Mouse (Mus musculus): ENCODE results near the gene Stk31. TPM values are rescaled to one million over a fixed set of nuclear protein-coding genes. Genes with fewer than 3 reads are reported as not detected.
"Not testable (repeated sequence)": the region's sequence is repeated elsewhere in the genome, so short reads cannot be mapped to it uniquely, and the experiment has no call there.

The Stk31 gene
- polyA plus RNA-seq, 1 experiment from 2014 or later, result 0.11 TPM

DNA sequence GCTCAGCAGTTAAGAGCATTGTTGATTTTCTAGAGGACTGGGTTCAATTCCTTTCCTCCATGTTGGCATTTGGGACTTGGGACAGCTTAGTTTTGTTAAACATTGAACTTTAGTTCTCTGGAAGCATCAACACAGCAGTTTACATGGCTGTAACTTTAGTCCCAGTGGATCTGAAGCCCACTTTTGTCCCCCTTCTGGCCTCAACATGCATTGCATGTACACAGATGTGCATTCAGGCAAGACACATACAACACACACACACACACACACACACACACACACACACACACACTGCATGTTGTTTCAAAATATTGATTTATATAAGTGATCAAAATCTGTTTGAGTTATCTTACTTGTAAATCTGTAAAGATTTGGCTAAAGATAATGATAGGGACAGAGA lies 2.1 kb downstream of the Stk31 start:
- ATAC-seq (ENCODE audit: insufficient number of reproducible peaks, low FRiP score), result no peak
- Histone ChIP-seq H3K4me1 (replicated peaks) (no peaks in the 10 kb centered on the region), H3K9me3 (replicated peaks) (0 out of 2 replicates have a peak, but pooled peaks cover 6% of the 10 kb centered on the region), H3K36me3 (no peaks in the 10 kb centered on the region), H3K27me3 (replicated peaks) (no peaks in the 10 kb centered on the region), H3K27ac (ENCODE audit: poor library complexity, severe bottlenecking) (no peak overlapping the region), H3K4me2 (no peak overlapping the region), H3K4me3 (no peak overlapping the region), H3K9ac (no peak overlapping the region)

DNA sequence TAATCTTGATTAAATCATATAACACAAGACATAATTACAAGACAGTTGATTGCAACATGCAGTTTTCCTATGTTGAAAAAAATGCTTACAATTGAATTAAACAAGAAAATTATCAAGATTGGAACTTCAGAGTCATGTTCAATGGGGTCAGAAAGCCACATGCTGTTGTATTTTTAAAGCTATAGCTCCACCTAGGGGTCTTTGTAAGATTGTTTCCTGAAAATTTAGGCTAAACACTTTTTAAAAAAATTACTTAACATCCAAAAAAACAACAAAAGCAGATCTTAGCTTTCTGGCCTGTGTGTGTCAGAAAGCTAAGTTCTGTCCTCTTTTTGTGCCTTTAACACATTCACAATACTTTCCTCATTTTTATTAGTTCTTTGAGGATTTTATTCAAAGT lies 3.0 kb downstream of the Stk31 start:
- no peaks in the 10 kb centered on the region for H3K4me1 ChIP-seq (replicated peaks)
- no peak overlapping the region for H3K4me2 ChIP-seq
- H3K9me3 ChIP-seq (replicated peaks), result 0 out of 2 replicates have a peak, but pooled peaks cover 6% of the 10 kb centered on the region
- H3K27ac ChIP-seq (ENCODE audit: poor library complexity, severe bottlenecking), result no peak overlapping the region
- H3K27me3 ChIP-seq (replicated peaks), result no peaks in the 10 kb centered on the region
- no peak overlapping the region for H3K9ac ChIP-seq
- ATAC-seq (ENCODE audit: insufficient number of reproducible peaks, low FRiP score), result no peak
- no peaks in the 10 kb centered on the region for H3K36me3 ChIP-seq
- no peak overlapping the region for H3K4me3 ChIP-seq

DNA sequence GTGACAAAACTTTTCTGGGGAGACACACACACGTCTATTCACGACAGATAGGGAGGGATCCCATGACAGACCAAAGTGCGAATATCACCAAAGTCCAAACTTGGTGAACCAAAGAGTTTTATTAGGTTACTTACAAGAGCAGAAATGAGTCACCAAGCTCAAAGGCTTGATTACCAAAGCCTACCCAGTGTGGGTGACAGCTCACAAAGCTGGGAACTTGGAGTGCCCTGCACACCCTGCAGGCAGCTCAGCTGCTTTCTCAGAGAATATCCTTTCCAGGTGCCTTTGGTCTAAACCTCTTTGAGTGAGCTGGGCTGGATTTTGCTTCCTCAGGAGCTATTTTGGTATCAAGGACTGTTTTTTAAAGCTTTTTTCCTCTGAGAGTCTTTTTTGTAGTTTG lies 15.4 kb downstream of the Stk31 start:
- H3K9ac ChIP-seq, result no peak overlapping the region
- no peaks in the 10 kb centered on the region for H3K4me1 ChIP-seq (replicated peaks)
- H3K27me3 ChIP-seq (replicated peaks), result no peaks in the 10 kb centered on the region
- H3K4me3 ChIP-seq, result no peak overlapping the region
- ATAC-seq (ENCODE audit: insufficient number of reproducible peaks, low FRiP score), result no peak
- no peak overlapping the region for H3K27ac ChIP-seq (ENCODE audit: poor library complexity, severe bottlenecking)
- no peaks in the 10 kb centered on the region for H3K36me3 ChIP-seq
- 86% methylated on average over 3 of the region's 3 CpGs for WGBS
- no peaks in the 10 kb centered on the region for H3K9me3 ChIP-seq (replicated peaks)
- H3K4me2 ChIP-seq, result no peak overlapping the region

GRCm38 (mm10) chr6:49412967-49413366 lies 17.6 kb downstream of the Stk31 start:
- H3K4me2 ChIP-seq; H3K36me3 ChIP-seq; H3K9me3 ChIP-seq (replicated peaks); H3K9ac ChIP-seq; H3K4me1 ChIP-seq (replicated peaks); H3K27ac ChIP-seq (ENCODE audit: poor library complexity, severe bottlenecking); H3K4me3 ChIP-seq; H3K27me3 ChIP-seq (replicated peaks); ATAC-seq (ENCODE audit: insufficient number of reproducible peaks, low FRiP score): not testable (repeated sequence)
- WGBS, result 62% methylated on average over 2 of the region's 2 CpGs

DNA sequence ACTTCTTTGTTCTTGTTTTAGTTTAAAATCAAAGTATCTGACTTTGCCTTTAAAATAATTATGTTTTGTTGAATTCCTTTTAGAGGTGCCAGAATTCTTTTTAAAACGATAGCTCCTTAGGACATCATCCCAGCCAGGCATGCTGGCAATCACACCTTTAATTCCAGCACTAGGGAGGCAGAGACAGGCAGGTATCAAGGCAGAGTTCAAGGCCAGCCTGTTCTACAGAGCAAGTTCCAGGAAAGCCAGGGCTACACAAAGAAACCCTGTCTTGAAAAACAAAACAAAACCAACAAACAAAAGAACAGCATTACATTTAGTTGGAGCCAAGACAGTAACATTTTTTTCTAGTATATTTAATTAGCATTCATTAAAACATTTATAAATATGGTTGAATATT lies 20.6 kb downstream of the Stk31 start:
- no peak overlapping the region for H3K4me3 ChIP-seq
- no peaks in the 10 kb centered on the region for H3K27me3 ChIP-seq (replicated peaks)
- no peaks in the 10 kb centered on the region for H3K36me3 ChIP-seq
- WGBS, result 65% methylated on average over 1 of the region's 1 CpGs
- no peak overlapping the region for H3K27ac ChIP-seq (ENCODE audit: poor library complexity, severe bottlenecking)
- H3K9me3 ChIP-seq (replicated peaks), result no peaks in the 10 kb centered on the region
- H3K4me2 ChIP-seq, result no peak overlapping the region
- ATAC-seq (ENCODE audit: insufficient number of reproducible peaks, low FRiP score), result no peak
- H3K9ac ChIP-seq, result no peak overlapping the region
- H3K4me1 ChIP-seq (replicated peaks), result no peaks in the 10 kb centered on the region

DNA sequence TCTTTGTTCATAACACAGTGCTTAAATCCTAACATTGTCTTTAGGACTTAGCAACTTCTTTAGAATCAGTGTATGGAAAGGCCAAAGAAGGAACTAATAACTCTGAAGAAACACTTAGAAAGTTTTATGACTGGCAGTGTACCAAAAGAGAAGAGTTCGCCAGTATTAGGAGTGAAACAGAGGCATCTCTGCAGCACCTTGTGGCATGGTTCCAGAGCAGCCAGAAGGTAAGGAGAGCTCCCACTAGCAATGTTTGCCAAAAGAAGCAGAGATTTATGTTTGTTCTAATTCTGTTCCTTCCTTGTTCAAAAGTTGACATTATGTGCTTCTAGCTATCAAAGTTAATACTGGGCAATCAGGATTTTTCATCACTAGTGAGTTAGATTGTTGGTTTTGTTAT lies 41.9 kb downstream of the Stk31 start:
- H3K4me3 ChIP-seq, result no peak overlapping the region
- ATAC-seq (ENCODE audit: insufficient number of reproducible peaks, low FRiP score), result no peak
- H3K9ac ChIP-seq, result no peak overlapping the region
- WGBS, result 76% methylated on average over 1 of the region's 1 CpGs
- H3K27me3 ChIP-seq (replicated peaks), result no peaks in the 10 kb centered on the region
- no peaks in the 10 kb centered on the region for H3K9me3 ChIP-seq (replicated peaks)
- no peaks in the 10 kb centered on the region for H3K36me3 ChIP-seq
- no peaks in the 10 kb centered on the region for H3K4me1 ChIP-seq (replicated peaks)
- H3K27ac ChIP-seq (ENCODE audit: poor library complexity, severe bottlenecking), result no peak overlapping the region
- H3K4me2 ChIP-seq, result no peak overlapping the region

GRCm38 (mm10) chr6:49458112-49458511 lies 62.7 kb downstream of the Stk31 start:
- Histone ChIP-seq H3K4me2 (no peak overlapping the region), H3K4me3 (no peak overlapping the region), H3K9ac (no peak overlapping the region), H3K27ac (ENCODE audit: poor library complexity, severe bottlenecking) (no peak overlapping the region), H3K4me1 (replicated peaks) (no peaks in the 10 kb centered on the region), H3K27me3 (replicated peaks) (no peaks in the 10 kb centered on the region), H3K9me3 (replicated peaks) (no peaks in the 10 kb centered on the region), H3K36me3 (no peaks in the 10 kb centered on the region)
- ATAC-seq (ENCODE audit: insufficient number of reproducible peaks, low FRiP score), result no peak
- 59% methylated on average over 5 of the region's 5 CpGs for WGBS

DNA sequence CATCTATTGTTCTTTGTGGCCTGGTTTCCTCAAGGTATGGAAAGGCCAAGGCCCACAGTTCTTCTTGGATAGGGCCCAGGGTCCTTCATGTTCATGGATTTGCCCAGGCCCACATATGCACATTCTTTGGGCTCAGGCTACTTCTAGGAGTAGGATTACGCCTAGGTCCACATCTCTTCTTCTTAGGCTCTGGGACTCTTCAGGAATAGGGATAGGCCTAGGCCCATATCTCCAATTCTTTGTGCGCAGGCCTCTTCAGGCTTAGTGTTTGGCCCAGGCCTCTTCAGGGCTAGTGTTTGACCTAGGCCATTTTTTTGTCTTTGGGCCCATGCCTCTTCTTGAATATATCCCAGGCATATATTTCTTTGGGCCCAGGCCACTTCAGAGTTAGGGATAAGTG lies 87.8 kb downstream of the Stk31 start:
- Histone ChIP-seq H3K4me3 (no peak overlapping the region), H3K9ac (no peak overlapping the region), H3K4me1 (replicated peaks) (no peaks in the 10 kb centered on the region), H3K4me2 (no peak overlapping the region), H3K27me3 (replicated peaks) (no peaks in the 10 kb centered on the region), H3K9me3 (replicated peaks) (peaks cover 22% of the 10 kb centered on the region), H3K36me3 (no peaks in the 10 kb centered on the region), H3K27ac (ENCODE audit: poor library complexity, severe bottlenecking) (no peak overlapping the region)
- ATAC-seq (ENCODE audit: insufficient number of reproducible peaks, low FRiP score), result no peak
- WGBS, result 78% methylated on average over 2 of the region's 2 CpGs

DNA sequence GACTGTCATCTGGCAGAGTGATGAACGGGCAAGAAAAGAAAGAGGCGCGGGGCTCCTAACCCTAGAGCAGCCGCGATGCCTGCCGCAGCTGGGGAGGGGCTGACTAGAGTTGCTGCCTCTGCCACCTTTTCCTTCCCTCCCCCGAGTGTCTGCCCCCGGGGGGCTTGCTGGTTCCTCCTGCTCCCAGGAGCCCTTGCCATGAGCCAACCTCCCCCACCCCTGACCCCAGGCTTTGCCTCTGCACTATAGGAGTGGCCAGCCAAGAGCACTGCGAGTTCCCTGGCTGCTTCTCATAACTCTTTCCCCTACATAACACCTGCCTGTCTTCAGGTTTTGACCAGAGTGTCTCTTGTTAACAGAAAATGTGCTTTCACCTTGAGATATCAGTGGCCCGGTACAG lies 96.1 kb downstream of the Stk31 start:
- Histone ChIP-seq H3K27me3 (replicated peaks) (no peaks in the 10 kb centered on the region), H3K27ac (ENCODE audit: poor library complexity, severe bottlenecking) (no peak overlapping the region), H3K9me3 (replicated peaks) (peaks cover 12% of the 10 kb centered on the region; the same call in 1 of the 2 replicates), H3K4me3 (no peak overlapping the region), H3K36me3 (no peaks in the 10 kb centered on the region), H3K4me2 (no peak overlapping the region), H3K4me1 (replicated peaks) (no peaks in the 10 kb centered on the region), H3K9ac (no peak overlapping the region)
- no peak for ATAC-seq (ENCODE audit: insufficient number of reproducible peaks, low FRiP score)
- WGBS, result 86% methylated on average over 10 of the region's 10 CpGs

GRCm38 (mm10) chr6:49519053-49519452 lies 123.6 kb downstream of the Stk31 start:
- ATAC-seq (ENCODE audit: insufficient number of reproducible peaks, low FRiP score), result no peak
- Histone ChIP-seq H3K4me2 (no peak overlapping the region), H3K9ac (no peak overlapping the region), H3K9me3 (replicated peaks) (no peaks in the 10 kb centered on the region), H3K4me1 (replicated peaks) (no peaks in the 10 kb centered on the region), H3K27ac (ENCODE audit: poor library complexity, severe bottlenecking) (no peak overlapping the region), H3K27me3 (replicated peaks) (0 out of 2 replicates have a peak, but pooled peaks cover 3% of the 10 kb centered on the region), H3K36me3 (no peaks in the 10 kb centered on the region), H3K4me3 (no peak overlapping the region)
- WGBS, result 5% methylated on average over 6 of the region's 6 CpGs
